Mouse (Mus musculus) thymus, adult 2 months (tissue): ENCODE results near the gene Fuz. TPM values are rescaled to one million over a fixed set of nuclear protein-coding genes. Genes with fewer than 3 reads are reported as not detected.
"Not testable (repeated sequence)": the region's sequence is repeated elsewhere in the genome, so short reads cannot be mapped to it uniquely, and the experiment has no call there.

Source experiments
- DNase-seq: peaks from one replicate; pipeline ENCODE4 v3.0.0; 2021
- H3K27ac ChIP-seq: fragments of 200-500 bp; 2 replicates; pipeline ENCODE4 v1.5.1; 2012; ENCODE audit warnings: low read length, control low read depth; ENCODE audit not compliant: control insufficient read depth, insufficient read depth
- H3K27me3 ChIP-seq: fragments of 200-500 bp; 2 replicates; pipeline ENCODE4 v1.6.1; 2012; ENCODE audit warnings: mild to moderate bottlenecking, low read length, moderate library complexity, mixed read lengths; ENCODE audit not compliant: control insufficient read depth, insufficient read depth
- H3K36me3 ChIP-seq: fragments of 200-500 bp; 2 replicates; pipeline ENCODE4 v1.6.1; 2012; ENCODE audit warnings: mild to moderate bottlenecking, low read length, moderate library complexity; ENCODE audit not compliant: control insufficient read depth, insufficient read depth
- H3K4me1 ChIP-seq: fragments of 200-500 bp; replicated peaks from 2 replicates; pipeline ENCODE4 v1.6.1; 2012; ENCODE audit warnings: low read length; ENCODE audit not compliant: control insufficient read depth, insufficient read depth
- H3K4me3 ChIP-seq: fragments of 200-500 bp; 2 replicates; pipeline ENCODE4 v1.5.1; 2012; ENCODE audit warnings: mild to moderate bottlenecking, low read length, control low read depth, moderate library complexity; ENCODE audit not compliant: control insufficient read depth, insufficient read depth
- CTCF ChIP-seq: fragments of 200-500 bp; IDR thresholded peaks from 2 replicates; pipeline ENCODE4 v1.5.1; 2012; ENCODE audit warnings: mild to moderate bottlenecking, control low read depth, low read length, moderate library complexity, borderline replicate concordance; ENCODE audit not compliant: control insufficient read depth, poor library complexity, insufficient read depth; ENCODE audit errors: extremely low read depth
- POLR2A ChIP-seq: fragments of 200-500 bp; IDR thresholded peaks from 2 replicates; pipeline ENCODE4 v1.6.1; 2012; ENCODE audit warnings: mild to moderate bottlenecking, low read length, control low read depth, moderate library complexity; ENCODE audit not compliant: control insufficient read depth, poor library complexity, insufficient read depth; ENCODE audit errors: extremely low read depth
- WGBS: fragments of 180-500 bp; shearing (Covaris S2); methylation state at CpG from one replicate; pipeline ENCODE4 v1.1.7; 2018; 5-methylcytosine and 5-hydroxymethylcytosine counted together
- polyA plus RNA-seq: library from polyadenylated mRNA; depleted of rRNA; stranded (reverse); fragments of >200 nt; gene quantifications from 2 replicates; pipeline ENCODE4 v1.2.3, GENCODE M21; 2012

The Fuz gene
- polyA plus RNA-seq, 1 experiment: 73.3 TPM

DNA sequence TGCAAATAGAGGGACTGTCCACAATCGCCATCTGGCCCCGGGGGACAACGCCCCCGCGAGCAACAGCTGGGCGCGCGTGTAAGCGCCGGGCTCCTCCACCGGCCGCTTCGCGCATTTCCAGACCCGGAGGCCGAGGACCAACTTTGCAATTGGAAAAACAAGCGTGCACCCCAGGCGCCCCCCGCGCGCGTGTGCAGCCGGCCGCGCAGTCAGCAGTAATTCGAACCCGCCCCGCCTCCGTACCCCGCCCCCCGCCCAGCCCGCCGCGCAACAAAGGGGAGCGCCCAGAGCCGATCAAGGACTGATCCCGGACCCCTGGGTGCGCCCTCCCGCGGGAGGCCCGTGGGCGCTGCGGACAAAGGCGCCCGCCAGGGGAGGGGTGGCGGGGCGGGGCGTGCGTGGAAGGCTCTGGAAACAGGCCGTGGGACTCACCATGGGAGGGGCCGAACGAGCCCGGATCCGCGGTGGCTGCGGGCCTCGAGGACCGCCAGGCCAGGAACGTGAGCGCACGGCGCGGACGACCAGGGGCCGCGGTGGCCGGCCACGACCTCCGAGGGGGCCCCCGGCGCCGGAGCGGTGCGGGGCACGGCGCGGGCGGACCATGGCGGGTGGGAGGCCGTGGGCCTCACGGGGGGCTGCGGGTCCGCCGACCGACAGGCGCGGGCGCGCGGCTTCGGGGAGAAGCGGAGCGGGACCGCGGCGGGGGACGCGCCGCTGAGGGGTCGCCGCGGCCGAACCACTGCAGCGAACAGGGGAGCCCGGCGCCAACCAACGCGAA, 26.8 kb upstream of the Fuz start:
- Histone ChIP-seq H3K27me3 (no peaks in the 10 kb centered on the region), H3K4me1 (peaks cover 18% of the 10 kb centered on the region), H3K36me3 (peaks cover 7% of the 10 kb centered on the region; the same call in 1 of the 2 replicates), H3K4me3 (peak overlapping the region; percentile 84), H3K27ac (peak overlapping the region; percentile 39; the same call in 1 of the 2 replicates)
- under 1% methylated on average over 105 of the region's 108 CpGs for WGBS
- TF ChIP-seq POLR2A (peak; percentile 33; the same call in 1 of the 2 replicates), CTCF (no peak)
- DNase-seq: peak; percentile 58

DNA sequence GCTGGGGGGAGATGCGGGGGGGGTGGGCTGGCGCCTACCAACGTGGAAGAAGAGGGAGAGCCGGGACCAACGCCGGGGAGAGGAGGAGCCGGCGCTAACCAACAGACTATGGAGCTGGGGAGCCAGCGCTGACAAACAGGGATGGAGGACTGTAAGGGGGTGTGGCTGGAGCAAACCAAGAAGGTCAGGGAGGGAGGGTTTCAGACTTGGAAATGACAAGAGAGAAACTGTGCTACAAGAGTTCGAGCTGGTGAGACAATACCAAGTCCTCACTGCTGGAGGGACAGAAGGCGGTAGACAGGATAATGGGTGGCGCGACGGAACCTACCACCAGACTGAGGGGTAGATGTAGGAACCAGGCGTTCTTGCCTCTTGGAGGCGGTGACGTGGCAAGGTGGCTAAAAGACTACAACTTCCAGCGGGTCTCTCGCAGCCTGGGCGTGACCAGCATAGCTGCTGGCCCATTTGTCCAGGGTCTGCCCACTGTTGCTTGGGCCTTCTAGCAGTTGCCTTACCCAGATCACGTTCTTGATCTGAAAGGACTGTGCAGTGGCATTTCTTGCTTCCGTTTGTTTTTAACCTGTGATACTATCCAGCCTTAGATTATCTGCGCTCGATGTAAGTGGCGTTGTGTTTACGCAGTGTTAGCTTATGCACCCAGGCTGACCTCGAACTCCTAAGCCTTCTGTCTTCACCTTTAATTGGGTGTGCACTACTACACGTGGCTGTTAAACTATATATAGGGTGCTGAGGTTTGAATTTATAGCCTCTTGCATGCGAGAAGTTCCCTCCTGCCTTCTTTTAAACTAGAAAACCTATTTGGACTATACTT, 26.0 kb upstream of the Fuz start, which contains the start of gene Ptov1:
Ptov1 (minus strand) TSS at position 92 of the 832 bp plus-strand sequence.
- Histone ChIP-seq H3K27ac (peak within 1 kb of the TSS; percentile 41), H3K36me3 (no peaks in the 10 kb centered on the region), H3K4me1 (peaks cover 18% of the 10 kb centered on the region), H3K27me3 (no peaks in the 10 kb centered on the region), H3K4me3 (peak within 1 kb of the TSS; percentile 84)
- WGBS: 8% methylated on average over 29 of the region's 29 CpGs
- no peak for TF ChIP-seq POLR2A
- no peak; the same call in 1 of the 2 replicates for TF ChIP-seq CTCF
- DNase-seq: peak; percentile 84

DNA sequence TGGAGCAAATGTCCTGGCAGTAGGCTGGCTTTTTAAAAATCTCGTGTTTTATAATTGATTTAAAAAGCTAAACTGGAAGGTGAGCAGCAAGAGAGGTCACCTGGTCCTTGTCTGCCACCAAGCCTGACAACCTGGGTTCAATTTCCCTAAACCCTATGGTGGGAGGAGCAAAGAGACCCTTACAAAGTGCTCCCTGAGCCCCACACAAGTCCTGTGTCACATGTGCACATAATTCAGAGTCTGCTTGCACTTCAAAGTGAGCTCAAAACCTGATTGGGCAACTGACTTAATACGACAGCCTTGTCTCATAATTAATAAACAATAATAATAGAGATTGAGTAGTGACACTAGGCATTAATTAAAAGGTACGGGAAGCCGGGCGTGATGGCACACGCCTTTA, 25.3 kb upstream of the Fuz start:
- H3K36me3 ChIP-seq: no peaks in the 10 kb centered on the region
- H3K4me1 ChIP-seq: peaks cover 18% of the 10 kb centered on the region
- H3K4me3 ChIP-seq: no peak overlapping the region
- 90% methylated on average over 6 of the region's 6 CpGs for WGBS
- H3K27ac ChIP-seq: no peak overlapping the region
- TF ChIP-seq CTCF: no peak
- TF ChIP-seq POLR2A: no peak
- H3K27me3 ChIP-seq: no peaks in the 10 kb centered on the region
- DNase-seq: no peak

GRCm38 (mm10) chr7:44871181-44871580, 24.7 kb upstream of the Fuz start:
- 88% methylated on average over 1 of the region's 1 CpGs for WGBS
- DNase-seq: no peak
- Histone ChIP-seq H3K27ac (no peak overlapping the region), H3K4me3 (no peak overlapping the region), H3K36me3 (no peaks in the 10 kb centered on the region), H3K4me1 (peaks cover 17% of the 10 kb centered on the region), H3K27me3 (no peaks in the 10 kb centered on the region)
- no peak for TF ChIP-seq CTCF
- TF ChIP-seq POLR2A: no peak

- not testable (repeated sequence) for H3K27me3 ChIP-seq, H3K36me3 ChIP-seq, DNase-seq, H3K27ac ChIP-seq, H3K4me3 ChIP-seq
- WGBS: 93% methylated on average over 2 of the region's 2 CpGs
- peaks cover 14% of the 10 kb centered on the region for H3K4me1 ChIP-seq
Observed at GRCm38 (mm10) chr7:44871774-44872173, 24.1 kb upstream of the Fuz start.

DNA sequence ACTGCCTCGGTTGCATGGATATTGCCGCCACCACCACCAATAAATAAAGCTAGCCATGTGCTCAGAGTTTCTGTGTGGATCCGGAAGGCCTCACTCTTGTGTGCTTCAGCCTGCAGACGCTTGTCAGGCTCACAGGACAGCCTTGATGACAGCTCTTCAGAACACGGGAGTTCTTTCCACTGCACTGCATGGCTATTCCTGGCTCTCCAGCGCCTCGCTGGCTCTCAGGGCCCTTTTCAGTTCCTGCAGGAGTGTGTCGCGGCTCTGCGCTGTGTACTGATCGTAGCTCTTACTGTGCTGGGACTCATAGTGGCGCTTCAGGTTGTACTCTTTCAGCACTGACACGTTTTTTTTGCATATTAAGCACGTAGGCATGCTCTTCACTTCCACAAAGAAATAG, 18.0 kb upstream of the Fuz start:
- Histone ChIP-seq H3K27ac (no peak overlapping the region), H3K4me3 (no peak overlapping the region), H3K27me3 (no peaks in the 10 kb centered on the region), H3K4me1 (no peaks in the 10 kb centered on the region), H3K36me3 (peaks cover 16% of the 10 kb centered on the region; the same call in 1 of the 2 replicates)
- TF ChIP-seq CTCF: no peak
- no peak for TF ChIP-seq POLR2A
- 93% methylated on average over 14 of the region's 14 CpGs for WGBS
- DNase-seq: no peak
